Mouse (Mus musculus): ENCODE data around the gene Shisal1.
A peak's percentile ranks its signal among the peaks of the same experiment; 100 is the strongest.

The Shisal1 gene

DNA sequence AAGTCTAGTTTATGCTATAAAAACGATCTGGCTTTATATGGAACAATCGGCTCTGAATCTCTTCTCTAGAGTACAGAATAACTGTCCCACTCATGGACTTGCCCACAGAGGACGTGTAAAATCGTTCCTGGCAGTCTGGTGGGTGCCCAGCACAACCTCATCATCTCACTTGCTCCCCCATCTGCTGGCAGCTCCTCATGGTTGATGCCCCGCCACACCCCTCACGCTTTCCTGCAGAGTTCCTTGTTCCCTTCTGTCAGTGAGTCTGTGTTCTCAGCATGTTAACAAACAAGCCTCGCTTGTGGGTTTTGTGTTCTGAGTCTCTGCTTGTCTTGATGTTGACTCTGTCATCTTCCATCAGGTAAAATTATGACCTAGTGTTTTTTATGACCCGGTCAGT, 79.5 kb downstream of the Shisal1 start:
- DNase-seq = no peak

DNA sequence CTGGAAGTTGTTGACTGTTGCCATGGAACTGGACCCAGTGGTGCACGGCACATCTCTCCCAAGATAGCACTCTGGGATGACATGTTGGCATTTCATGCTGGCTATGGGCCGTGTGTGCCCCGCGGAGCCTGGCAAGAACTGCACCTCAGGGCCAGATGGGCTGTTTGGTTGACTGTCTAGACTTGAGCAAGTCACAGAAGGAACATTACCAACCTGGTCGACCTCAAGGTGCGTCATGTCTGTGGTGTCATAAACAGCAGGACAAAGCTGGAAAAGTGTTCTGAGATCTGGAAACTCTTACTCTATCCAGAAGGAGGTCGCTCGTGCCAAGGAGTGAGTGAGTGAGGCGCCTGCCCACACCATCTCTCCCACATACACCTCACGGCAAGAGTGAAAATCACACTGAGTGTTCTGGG, 80.3 kb downstream of the Shisal1 start:
- no peak for DNase-seq

DNA sequence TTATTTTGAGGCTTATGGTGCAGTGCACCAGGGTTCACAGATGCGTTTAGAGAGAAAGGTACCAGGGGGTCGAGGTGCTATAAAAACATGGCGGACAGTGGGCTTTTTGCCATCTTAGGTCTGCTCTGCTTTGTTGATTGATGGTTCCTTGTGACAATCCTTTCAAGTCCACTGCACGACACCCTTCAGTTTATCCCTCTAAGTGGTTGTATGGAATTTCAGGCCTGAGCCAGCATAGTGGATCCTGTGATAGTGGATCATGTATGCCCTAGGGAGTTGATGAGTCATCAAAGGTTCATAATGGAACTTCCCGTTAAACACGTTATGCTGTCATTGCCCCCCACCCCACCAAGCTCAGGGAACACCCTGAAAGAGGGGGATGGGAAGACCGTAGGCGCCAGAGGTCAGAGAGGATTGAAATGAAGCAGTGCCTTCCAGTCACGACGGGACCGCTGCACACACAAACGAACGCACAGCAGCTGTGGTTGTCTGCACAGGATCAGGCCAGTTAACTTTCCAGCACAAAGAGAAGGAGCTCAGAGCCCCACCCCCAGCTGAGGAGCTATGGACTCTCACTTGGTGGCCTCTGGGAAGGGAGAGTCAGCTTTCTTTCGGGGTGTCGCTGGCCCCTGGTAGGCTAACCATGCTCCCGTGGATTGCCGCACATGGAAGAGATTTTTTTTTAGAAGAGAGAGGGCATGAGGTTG, 81.1 kb downstream of the Shisal1 start:
- no peak for DNase-seq

DNA sequence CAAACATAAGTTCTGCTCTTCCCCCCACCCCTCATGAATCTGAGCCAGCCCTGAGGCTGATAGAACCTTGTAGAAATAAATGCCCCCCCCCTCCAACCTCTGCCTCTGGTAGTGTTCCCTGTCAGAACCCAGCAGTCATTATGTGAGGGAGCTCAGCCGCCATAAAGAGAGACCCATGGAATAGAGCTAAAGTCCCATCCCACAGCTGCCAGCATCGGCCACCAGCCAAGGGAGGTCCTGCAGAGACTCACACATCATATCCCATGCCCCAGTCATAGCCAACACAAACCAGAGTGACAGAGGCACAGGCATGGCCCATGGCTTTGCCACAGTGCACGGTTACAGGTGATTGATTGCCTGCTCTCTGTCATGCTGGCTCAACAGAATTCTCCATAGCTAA, 82.2 kb downstream of the Shisal1 start:
- DNase-seq = no peak

DNA sequence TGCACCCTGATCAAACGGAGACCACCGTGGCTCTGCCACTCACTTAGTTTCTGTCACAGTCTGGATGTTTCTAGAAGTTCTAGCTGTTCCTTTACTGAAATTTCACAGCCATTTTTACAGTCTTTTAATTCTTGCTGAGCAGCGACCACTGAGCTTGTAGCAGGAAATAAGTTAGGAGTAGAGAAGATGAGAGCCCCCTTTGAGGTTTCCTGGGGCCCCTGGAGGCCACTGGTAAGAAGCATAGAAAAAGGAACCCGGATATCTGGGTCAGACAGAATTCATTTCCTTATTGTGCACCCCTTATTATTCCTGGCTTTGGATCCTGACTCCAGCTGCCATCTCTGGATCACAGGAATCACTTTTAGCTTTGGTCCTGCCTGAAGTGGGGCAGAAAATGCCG, 91.8 kb downstream of the Shisal1 start:
- DNase-seq = peak; percentile 19 to 42

DNA sequence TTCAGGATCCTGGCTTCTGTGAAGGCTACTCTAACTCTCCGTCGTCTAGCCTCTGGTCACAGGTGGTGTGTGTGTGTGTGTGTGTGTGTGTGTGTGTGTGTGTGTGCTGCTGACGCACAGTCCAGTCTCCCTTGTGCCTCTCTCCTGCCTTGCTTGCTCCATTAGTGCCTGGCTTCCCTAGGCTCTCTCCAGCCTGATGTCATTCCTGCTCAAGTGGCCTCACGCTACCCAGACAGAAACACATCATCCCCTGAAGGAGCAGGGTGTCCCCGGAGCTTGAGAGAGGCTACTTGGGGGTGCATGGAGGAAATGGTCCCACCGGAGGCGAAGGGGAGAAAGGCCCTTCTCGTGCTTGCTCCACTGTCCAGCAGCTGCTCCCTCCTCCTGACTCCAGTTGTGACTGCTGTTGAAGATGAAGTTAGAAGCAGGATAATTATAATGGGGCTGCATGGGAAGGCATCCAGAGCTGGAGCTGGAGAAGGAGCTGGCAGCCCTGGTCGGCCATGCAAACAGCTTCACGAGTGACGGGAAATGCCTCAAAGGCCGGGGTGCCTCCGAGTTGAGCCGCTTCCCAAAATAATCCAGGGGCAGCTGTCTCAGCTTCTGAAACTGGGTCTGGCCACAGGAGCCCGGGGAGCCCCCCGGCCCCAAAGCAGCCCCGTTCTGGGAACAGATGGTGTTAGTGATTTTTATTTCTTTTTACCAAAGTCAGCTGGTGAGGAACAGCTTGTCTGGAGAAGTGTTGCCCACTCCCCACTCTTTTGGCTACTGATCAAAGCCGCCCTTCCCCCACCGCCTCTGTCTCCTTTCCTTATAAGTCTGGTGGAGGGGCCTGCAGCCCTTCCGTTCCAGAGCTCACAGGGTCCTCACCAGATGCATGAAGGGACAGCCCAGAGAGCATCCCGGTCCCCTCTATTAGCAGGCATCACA, 94.7 kb downstream of the Shisal1 start:
- DNase-seq = no peak

DNA sequence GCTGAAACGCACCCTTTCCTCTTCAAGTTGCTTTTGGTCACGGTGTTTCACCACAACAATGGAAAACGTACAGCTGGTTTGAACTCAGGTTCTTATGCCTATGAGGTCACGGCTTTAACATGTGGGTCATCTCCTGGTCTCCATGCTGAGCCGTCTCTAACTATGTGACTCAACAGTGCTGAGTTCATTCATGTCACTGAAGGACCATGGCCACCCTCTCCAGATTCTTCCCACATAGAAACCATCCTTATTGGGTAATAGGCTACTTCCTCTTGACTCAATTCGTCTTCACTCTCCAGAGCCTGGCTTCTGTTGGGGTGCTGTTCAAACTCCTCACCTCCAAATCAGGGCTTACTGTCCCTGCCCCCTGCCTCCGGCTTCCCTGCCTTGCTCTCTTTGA, 95.6 kb downstream of the Shisal1 start:
- no peak for DNase-seq

DNA sequence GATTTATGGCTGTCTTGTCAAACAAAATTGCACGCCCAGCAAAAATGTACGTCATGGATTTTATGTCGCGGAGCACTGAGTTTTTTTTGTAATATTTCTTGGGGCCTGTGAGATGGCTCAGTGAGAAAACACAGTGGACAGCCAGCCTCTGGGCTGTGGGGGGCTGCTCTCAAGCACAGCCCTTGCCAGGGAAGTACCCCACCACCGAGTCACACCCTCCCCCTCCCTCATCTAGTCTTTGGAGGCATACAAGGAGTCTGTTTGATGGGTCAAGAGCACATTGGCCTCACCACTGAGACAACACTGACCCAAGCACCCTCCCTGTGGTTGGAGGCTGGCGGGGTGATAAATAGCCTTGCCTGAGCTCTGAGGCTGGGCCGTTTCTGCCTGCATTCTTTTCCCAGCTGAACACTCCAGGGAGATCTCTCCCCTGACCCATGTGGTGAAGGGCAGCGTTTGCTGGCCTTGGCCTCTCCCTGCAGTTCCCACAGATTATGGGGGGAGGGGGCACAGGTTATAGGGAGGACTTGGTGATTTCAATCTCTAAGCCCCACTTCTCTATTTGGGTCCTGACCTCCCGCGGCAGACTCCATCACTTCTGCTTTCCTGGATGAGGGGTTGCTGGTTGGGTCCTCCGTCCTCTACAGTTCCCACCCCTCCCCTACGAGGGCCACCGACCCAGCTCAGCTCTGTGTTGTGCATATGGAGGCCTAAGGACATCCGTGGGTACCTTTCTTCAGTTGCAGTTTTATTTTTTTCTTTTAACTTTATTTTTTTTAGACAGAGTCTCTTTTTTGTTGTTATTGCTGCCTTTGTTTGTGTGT, 96.8 kb downstream of the Shisal1 start:
- DNase-seq = no peak

DNA sequence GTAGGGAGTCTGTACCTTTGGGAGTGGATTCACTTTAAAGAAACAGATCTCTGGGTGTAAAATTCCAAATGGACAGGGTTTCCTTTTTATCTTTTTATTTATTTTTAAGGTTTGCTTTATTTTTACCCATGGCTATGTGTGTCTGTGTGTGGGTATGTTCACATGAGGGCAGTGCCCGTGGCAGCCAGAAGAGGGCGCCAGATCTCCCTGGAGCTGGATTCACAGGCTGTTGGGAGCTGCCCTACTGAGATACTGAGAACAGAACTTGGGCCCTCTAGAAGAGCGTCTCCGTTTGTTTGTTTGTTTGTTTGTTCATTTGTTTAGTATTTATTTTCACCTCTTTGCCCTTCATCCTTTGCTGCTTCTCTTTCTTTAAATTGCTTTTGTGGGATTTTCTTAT, 98.1 kb downstream of the Shisal1 start:
- no peak for DNase-seq

DNA sequence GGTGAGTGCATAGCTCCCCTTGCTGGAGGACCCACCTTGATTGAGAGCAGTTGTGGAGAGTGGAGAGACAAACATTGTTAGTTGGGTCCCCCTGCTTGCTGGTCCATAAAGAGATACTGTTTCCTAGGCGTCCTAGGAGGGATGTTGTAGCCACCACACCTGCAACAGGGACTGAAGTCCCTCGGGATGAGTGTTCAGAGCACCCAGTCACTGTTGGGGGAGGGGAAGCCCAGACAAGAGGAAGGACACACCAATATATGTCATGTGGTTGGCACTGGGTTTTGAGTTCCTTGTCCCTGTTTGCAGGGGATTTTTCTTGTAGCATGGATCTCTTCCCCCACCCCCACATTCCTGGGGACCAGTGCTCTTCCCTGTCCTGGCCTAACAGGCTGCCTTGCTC, 106.0 kb downstream of the Shisal1 start:
- DNase-seq = no peak

DNA sequence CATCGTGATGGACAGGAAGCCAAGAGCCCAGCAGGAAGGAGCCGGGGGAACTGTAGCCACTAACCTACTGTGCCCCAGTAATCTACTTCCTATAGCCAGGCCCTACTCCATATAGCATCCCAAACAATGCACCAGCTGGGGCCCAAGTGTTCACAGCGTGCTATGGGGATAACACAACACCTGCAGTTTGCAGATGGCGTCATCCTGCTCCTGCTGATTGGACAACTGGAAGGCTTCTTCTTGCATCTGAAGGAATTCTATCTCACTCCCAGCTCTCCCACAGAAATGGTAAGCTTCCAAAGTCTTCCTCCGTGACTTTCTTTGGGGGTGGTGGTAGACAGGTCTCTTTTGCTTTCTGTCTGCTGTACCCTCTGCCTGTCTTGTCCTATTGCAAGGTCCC, 109.3 kb downstream of the Shisal1 start:
- DNase-seq = no peak

DNA sequence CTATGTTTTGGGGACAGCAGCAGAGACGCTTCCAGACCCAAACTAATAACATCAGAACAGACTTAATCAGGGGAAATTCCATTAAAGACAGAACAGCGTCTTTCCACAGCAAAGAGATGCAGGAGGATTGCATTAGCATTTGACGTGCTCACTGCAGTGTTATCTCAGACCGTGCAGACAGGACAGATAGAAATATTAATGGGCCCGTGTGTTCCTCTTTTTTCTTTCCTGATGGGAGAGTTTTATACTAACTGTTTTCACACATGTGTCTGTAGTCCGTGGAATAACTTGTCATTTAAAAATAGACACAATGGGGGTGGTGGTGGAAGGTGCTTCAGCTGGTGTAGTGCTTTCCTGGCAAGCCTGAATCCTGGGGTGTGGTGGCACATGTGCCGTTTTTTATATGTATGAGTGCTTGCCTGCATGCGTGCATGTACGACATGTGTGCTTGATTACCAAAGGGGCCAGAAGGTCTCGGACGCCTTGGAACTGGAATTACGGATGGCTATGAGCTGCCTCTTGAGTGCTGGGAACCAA, 110.5 kb downstream of the Shisal1 start:
- no peak for DNase-seq

DNA sequence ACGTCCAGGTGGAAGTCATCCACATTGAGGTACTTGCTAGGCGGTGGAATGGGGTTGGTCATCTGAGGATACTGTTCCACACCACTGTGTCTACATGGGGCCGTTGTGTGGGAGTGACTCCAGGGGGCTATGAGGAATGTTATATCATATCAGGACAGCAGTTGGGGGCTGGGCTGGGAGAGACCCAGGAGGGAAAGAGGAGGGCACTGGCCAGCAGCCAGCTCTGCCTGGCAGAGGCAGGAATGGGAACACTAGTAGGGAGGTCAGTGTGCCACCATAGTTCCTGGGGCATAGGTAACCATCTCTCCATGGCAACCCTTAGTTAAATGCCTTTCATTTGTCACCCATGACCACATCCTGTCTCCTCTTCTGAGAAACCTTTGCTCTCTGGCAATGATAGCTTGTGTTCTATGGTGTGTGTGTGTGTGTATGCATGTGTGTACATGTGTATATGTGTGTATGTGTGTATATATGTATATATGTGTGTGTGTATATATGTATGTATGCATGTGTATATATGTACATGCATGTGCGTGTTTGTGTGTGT, 115.8 kb downstream of the Shisal1 start:
- DNase-seq = no peak

DNA sequence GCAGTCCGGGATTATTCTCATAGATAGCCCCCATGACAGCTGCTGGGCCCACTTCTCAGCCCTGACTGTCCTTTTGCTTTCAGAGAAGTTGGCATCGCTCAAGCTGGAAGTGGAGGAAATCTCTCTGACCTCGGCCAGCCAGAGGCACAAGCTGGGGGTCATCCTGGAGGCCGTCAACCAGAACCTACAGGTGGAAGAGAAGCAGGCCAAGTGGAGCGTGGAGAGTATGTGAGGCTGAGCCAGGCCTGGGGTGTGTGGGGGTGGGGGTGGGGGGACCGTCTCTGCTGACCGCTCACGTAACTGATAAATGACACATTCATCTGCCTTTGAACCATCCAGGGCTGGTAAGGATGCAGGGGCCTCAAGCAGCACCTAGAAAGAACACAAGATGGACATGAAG, 117.0 kb downstream of the Shisal1 start:
- DNase-seq = no peak
